Mouse (Mus musculus) spleen, postnatal 36 days (tissue): ENCODE data around the gene Tox2.

Experiments
- DNase-seq, 2 experiments: peaks; one replicate each; pipeline ENCODE4 v3.0.0; 2022; ENCODE audit warnings: low spot score in 2 of 2, mixed read lengths in 1 of 2

The Tox2 gene

GRCm38 (mm10) chr2:163317281-163317680 lies 114.4 kb downstream of the Tox2 start:
- DNase-seq, result no peak

DNA sequence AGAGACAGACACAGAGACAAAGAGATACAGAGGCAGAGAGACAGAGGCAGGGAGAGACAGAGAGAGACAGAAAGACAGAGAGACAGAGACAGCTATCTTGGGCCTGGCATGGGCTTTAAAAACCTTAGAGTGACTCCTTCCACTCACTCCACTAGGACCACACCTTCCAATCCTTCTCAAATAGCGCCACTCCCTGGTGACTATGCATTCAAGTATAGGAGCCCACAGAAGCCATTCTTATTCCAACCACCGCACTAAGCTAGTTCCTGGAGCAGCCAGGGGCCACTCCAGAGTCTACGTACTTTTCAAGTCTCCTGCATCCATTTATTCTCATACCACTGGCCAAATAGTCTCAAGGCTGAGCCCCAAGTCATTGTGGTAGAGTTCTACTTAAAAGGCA lies 115.9 kb downstream of the Tox2 start:
- DNase-seq, result no peak

DNA sequence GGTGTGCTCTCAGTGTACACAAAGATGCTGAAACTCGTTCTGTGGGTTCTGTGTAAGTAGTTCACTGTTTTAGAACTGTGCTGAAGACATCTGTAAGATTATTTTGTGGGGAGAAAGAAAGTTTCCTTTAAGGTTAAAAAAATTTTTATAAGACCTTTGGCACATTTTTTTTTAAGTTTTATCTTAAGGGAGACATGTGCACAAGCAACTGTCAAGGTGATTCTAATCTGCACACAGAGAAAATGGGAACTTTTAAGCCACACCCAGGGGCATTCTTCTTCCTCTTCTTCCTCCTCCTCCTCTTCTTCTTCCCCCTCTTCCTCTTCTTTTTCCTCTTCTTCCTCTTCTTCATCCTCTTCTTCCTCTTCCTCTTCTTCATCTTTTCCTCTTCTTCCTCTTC lies 120.2 kb downstream of the Tox2 start:
- no peak for DNase-seq

DNA sequence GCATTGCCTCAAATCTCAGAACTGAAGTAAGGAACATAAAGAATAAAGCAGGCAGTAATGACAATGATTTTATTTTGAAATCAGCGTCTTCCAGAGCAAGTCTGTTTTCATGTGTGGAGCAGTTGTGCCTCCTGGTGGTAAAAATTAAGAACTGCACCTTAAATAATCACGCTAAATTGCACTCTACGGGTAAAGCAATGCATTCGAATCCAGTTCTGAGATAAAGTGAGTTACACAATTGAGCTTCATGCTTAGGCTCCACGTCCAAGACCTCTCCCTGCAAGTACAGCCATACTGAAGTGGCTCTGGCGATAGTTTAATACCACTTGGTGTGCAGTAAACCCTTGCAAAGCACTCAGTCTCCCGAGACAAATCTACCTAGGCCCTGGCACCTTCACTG lies 127.8 kb downstream of the Tox2 start:
- peak in 1 of 2 experiments; percentile 8 for DNase-seq

- DNase-seq, result no peak
These were observed 128.5 kb downstream of the Tox2 start for GRCm38 (mm10) chr2:163331423-163331822.

GRCm38 (mm10) chr2:163332368-163333055 lies 129.6 kb downstream of the Tox2 start:
- DNase-seq, result no peak

DNA sequence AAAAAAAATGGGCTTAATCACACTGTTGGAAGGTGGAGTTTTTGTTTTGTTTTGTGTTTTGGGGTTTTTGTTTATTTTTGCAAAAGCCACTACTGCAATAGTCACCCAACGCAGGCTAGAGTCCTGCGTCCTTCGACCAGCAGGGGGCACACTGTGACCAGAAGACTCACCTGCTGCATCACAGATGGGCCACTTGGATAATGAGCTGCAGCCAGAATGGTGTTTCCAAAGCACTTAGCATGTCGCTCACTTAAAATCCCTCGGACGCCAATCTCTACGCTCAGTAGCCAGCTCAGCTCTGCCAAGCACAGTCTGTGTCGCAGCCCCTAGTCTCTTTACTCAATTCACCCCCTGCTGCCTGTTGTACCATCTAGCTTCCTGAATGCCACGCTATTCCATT lies 137.3 kb downstream of the Tox2 start:
- no peak for DNase-seq

DNA sequence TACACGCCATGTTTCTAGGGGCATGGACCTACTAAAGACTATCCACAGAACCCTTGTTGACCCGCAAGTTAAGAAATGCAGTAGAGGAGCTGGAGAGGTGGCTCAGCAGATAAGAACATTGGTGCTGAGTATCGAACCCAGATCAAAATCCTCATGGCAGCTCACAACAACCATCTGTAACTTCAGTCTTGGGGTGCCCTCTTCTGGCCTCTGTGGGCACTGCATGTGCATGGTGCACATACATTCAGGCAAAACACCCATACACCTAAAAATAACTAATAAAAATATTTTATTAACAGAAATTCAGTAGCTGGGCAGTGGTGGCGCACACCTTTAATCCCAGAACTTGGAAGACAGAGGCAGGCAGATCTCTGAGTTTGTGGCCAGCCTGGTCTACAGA lies 140.7 kb downstream of the Tox2 start:
- no peak for DNase-seq

GRCm38 (mm10) chr2:163344976-163345660 lies 142.2 kb downstream of the Tox2 start:
- no peak for DNase-seq

- DNase-seq, result no peak
These were observed 143.6 kb downstream of the Tox2 start for GRCm38 (mm10) chr2:163346497-163346896.

GRCm38 (mm10) chr2:163347517-163348184 lies 144.7 kb downstream of the Tox2 start:
- no peak for DNase-seq

DNA sequence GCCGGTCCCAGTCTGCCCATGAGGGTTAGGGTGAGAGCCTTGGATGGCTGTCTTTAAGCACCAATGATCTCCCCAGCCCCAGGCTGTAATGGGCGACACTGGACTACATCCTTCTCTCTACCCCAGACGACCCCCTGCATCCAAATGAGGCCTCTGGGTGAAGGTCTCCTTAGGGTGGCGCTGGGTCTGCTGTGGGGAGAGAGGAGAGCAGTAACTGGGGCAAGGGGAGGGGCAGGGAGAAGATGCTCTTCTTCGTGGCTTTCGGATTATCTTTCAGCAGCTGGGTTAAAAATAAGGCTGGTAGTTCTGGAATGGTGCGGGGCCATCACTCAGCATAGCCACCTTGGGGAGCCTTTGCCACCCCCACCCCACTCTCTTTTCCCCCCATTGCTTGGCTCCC lies 145.8 kb downstream of the Tox2 start:
- DNase-seq, result no peak

DNA sequence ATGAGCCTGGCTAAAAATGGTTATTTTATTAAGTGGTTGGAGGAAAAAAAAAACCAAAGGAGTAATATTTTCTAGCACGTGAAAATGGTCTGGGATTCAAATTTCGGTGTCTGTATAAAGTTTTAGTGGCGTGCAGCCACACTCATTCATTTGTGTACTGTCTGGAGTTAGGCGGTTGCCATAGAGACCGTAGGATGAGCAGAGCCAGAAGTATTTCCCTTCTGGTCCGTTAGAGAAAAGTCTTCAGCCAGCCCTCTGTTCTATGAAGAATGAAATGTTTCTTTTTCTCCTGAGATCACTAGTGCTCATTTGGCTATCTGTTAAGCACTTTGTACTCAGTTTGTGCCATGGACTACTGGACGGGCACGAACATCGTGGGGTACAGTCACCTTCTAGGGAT lies 146.5 kb downstream of the Tox2 start:
- no peak for DNase-seq

DNA sequence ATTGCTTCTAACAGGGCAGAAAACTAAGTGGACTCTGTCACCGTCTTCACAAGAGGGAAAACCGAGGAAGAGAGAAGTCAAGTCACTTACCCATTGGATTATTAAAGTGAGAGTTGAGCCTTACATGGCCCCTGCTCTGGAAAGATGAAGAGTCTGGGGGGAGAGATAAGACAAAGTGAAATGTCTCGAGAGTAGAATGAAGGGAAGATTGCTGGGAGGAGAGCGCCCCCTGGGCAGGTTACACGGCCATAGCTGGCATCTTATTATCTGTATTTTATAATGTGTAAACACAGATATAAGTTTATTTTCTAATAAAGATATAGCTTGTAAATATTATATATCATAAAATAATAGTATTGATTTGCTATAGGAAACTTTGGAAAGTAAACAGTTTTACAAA lies 147.5 kb downstream of the Tox2 start:
- DNase-seq, result no peak

GRCm38 (mm10) chr2:163353731-163354130 lies 150.8 kb downstream of the Tox2 start:
- no peak for DNase-seq

- DNase-seq, result no peak
These were observed 152.7 kb downstream of the Tox2 start for GRCm38 (mm10) chr2:163355666-163356065.

DNA sequence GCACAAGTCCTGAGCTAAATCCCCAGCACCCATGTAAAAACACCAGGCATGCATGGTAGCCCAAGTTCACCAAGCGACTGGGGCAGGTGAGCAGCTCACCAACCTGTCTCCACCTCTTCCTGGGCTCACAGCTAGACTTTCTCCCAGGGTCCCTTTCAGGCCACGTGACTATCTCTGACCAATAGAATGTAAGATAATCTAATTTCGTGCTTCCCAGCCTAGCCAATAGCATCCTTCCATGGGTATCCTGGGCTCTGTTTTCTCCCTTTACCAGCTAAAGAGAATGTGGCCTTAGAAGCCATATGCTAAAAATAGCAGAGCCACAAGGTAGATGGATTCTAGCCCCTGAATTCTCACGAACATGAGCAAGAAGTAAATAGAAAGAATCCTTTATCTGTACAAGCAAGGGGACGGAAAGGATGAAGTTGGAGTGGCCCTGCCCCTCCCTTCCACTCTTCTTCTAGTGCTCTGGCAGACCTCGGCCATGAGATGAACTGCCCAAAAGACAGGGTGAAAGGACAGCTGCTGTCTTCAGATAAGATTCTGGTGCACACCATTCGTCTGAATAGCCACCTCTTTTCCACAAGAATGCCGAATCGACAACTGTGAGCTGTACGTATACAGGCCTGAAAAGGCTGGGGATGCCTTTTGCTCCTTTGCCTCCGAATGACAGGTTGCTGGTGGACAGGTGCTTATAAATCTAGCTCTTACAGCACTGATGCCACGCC lies 153.4 kb downstream of the Tox2 start:
- DNase-seq, result peak; percentile 4 to 12

DNA sequence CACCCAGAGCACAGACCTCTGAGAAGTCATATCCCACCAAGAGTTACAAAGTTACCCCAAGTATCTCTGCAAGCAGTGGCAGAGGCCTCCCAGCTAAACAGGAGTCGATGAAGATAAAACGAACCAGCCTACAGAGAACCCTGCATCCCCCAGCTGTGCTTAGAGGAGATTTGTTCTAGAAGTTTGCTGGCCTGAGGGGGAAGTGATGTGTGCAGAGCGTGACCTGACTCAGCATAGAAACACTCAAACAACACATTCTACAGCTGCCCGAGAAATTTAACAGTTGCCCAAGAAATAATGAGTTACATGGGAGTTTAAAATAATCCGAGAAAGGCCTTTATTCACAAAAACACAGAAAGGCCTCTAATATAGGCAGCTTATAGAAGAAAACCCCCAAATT lies 155.7 kb downstream of the Tox2 start:
- no peak for DNase-seq

- DNase-seq, result no peak
These were observed 156.3 kb downstream of the Tox2 start for GRCm38 (mm10) chr2:163359253-163359652.

DNA sequence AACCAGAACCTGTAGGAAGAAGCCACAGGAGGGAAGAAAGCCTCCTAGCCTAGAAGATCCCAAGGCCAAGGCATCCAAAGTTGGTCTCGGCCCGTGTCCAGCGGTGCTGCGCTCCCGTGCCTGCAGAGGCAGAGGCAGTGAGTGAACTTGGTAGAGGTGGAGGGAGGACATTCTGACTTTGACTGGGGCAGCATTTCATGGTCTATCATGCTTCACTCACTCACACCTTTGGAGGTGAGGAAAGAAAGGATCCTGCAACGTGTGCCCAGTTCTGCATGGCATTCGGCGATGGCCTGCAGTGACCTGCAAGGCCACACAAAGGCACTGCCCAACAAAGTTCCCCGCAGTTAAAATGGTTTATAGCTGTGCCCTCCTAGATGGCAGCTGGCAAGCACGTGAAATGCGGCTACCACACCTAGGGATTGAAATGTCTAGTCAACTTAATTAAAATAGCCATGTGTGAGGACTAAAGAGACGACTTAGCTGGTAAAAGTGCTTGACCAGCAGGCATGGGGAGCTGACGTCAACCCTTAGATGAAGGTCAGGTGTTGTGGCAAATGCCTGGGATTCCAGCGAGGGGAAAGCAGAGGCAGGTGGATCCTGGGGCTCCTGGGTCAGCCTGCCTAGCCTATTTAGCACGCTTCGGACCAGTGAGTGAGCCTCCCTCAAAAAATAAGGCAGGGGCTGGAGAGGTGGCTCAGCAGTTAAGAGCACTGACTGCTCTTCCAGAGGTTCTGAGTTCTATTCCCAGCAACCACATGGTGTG lies 158.1 kb downstream of the Tox2 start:
- DNase-seq, result no peak
